Mouse (Mus musculus): Measurements from ENCODE around the gene Igsf8. TPM values are rescaled to one million over a fixed set of nuclear protein-coding genes. Genes with fewer than 3 reads are reported as not detected.

The Igsf8 gene
- polyA plus RNA-seq, 1 experiment from 2014 or later: 112 TPM

- WGBS: 57% methylated on average over 10 of the region's 10 CpGs
- Histone ChIP-seq H3K9ac (replicated peaks) (no peak overlapping the region), H3K4me2 (replicated peaks) (no peak overlapping the region), H3K36me3 (no peaks in the 10 kb centered on the region), H3K27me3 (no peaks in the 10 kb centered on the region), H3K4me3 (replicated peaks) (no peak overlapping the region), H3K9me3 (no peaks in the 10 kb centered on the region), H3K27ac (no peak overlapping the region), H3K4me1 (replicated peaks) (peaks cover 39% of the 10 kb centered on the region)
- no peak for ATAC-seq
Measured at GRCm38 (mm10) chr1:172307936-172308335, 46.5 kb downstream of the Igsf8 start.

GRCm38 (mm10) chr1:172308409-172308808, 47.0 kb downstream of the Igsf8 start:
- no peak for ATAC-seq
- no peak overlapping the region for H3K9ac ChIP-seq (replicated peaks)

DNA sequence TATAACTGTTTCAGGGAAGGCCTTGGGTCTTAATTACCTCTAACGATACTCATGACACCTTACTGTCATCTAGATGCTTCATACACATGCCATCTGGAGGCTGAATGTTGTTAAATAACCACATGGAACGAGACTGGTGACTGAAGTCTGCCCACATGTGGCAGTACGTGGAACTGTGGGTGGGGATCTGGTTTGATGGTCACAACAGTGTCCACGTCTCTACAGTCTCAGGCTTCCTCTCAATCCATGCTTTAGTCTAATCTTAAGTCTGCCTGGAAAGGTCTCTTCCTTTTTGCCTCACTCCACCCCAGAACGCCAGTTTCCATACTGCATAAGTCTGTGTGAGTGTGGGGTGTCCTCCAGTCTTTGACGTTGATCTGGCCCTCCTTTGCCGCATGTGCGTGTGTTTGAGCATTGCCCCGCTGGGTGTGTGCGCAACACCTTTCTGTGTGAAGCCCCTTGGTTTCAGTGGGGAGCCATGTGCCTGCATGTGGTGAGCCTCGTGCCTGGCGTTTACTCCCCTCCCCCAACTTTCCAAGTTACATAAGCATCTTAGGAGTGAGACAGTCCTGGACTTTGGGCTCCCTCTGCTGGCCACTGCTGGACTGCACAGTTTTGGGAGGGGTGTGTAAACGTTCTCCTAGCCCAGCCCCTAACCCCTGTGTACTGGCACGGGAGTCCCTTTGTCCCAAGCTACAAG, 48.4 kb downstream of the Igsf8 start:
- H3K4me2 ChIP-seq (replicated peaks): peak overlapping the region; percentile 63
- peak overlapping the region; percentile 33 for H3K4me3 ChIP-seq (replicated peaks)
- H3K27me3 ChIP-seq: no peaks in the 10 kb centered on the region
- no peaks in the 10 kb centered on the region for H3K9me3 ChIP-seq
- WGBS: 3% methylated on average over 14 of the region's 14 CpGs
- H3K9ac ChIP-seq (replicated peaks): peak overlapping the region; percentile 44; the same call in 1 of the 2 replicates
- H3K27ac ChIP-seq: peak overlapping the region; percentile 74
- peaks cover 53% of the 10 kb centered on the region for H3K4me1 ChIP-seq (replicated peaks)
- ATAC-seq: peak; percentile 62
- no peaks in the 10 kb centered on the region for H3K36me3 ChIP-seq

More at GRCm38 (mm10) chr1:172308409-172308808, 47.0 kb downstream of the Igsf8 start:
- Histone ChIP-seq H3K9me3 (no peaks in the 10 kb centered on the region), H3K4me3 (replicated peaks) (no peak overlapping the region), H3K27ac (no peak overlapping the region), H3K4me1 (replicated peaks) (peaks cover 39% of the 10 kb centered on the region), H3K27me3 (no peaks in the 10 kb centered on the region), H3K36me3 (no peaks in the 10 kb centered on the region), H3K4me2 (replicated peaks) (no peak overlapping the region)
- WGBS: 100% methylated on average over 1 of the region's 1 CpGs

DNA sequence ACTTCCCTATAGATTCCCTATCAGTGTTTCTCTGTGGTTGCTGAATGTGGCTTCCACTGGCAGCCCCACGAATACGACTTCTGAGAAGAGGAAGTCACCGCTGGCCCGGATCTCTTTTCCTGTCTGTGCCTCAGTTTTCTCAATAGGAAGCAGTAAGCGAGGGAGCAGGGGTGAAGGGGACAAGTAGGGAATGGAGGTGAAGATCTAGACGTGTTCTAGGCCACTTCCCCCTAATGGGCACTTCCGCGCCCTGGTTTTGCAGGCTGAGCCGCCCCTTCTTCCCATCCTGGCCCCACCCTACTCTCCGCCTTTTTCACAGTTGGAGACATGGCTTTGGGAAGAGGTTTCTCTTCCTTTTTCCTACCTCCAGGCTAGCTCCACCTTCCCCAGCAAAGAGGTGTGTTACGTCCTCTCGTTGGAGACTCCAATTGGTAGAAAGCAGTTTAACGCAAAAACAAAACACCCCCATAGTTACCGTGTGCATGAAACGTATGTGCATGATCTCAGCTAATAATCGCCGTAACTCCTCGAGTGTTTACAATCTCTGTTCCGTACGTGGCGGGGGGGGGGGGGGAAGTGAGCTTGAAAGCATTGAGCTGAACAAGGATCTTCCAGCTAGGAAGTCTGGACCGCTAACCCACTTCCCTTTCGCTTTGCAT, 49.9 kb downstream of the Igsf8 start:
- H3K27ac ChIP-seq: peak overlapping the region; percentile 78
- ATAC-seq: no peak
- H3K9ac ChIP-seq (replicated peaks): peak overlapping the region; percentile 80
- peak overlapping the region; percentile 66 for H3K4me2 ChIP-seq (replicated peaks)
- no peaks in the 10 kb centered on the region for H3K9me3 ChIP-seq
- no peaks in the 10 kb centered on the region for H3K27me3 ChIP-seq
- H3K4me1 ChIP-seq (replicated peaks): peaks cover 66% of the 10 kb centered on the region
- no peaks in the 10 kb centered on the region for H3K36me3 ChIP-seq
- 10% methylated on average over 23 of the region's 23 CpGs for WGBS
- peak overlapping the region; percentile 69 for H3K4me3 ChIP-seq (replicated peaks)

- H3K36me3 ChIP-seq: 0 out of 2 replicates have a peak, but pooled peaks cover under 1% of the 10 kb centered on the region
- peak; percentile 66 for ATAC-seq
- H3K27ac ChIP-seq: peak overlapping the region; percentile 78
- H3K4me1 ChIP-seq (replicated peaks): peaks cover 69% of the 10 kb centered on the region
- under 1% methylated on average over 43 of the region's 55 CpGs for WGBS
- H3K27me3 ChIP-seq: no peaks in the 10 kb centered on the region
- H3K4me3 ChIP-seq (replicated peaks): peak overlapping the region; percentile 69
- H3K9ac ChIP-seq (replicated peaks): peak overlapping the region; percentile 80
- peak overlapping the region; percentile 66 for H3K4me2 ChIP-seq (replicated peaks)
- H3K9me3 ChIP-seq: no peaks in the 10 kb centered on the region
Measured at GRCm38 (mm10) chr1:172311921-172312767, 50.7 kb downstream of the Igsf8 start.

GRCm38 (mm10) chr1:172312768-172313561, 51.5 kb downstream of the Igsf8 start:
- Histone ChIP-seq H3K27ac (peak overlapping the region; percentile 78), H3K9ac (replicated peaks) (peak overlapping the region; percentile 80), H3K4me2 (replicated peaks) (peak overlapping the region; percentile 66), H3K4me3 (replicated peaks) (peak overlapping the region; percentile 69), H3K36me3 (peaks cover 7% of the 10 kb centered on the region; the same call in 1 of the 2 replicates), H3K4me1 (replicated peaks) (peaks cover 77% of the 10 kb centered on the region), H3K9me3 (no peaks in the 10 kb centered on the region), H3K27me3 (no peaks in the 10 kb centered on the region)
- 11% methylated on average over 16 of the region's 16 CpGs for WGBS
- no peak; the same call in 1 of the 2 replicates for ATAC-seq

DNA sequence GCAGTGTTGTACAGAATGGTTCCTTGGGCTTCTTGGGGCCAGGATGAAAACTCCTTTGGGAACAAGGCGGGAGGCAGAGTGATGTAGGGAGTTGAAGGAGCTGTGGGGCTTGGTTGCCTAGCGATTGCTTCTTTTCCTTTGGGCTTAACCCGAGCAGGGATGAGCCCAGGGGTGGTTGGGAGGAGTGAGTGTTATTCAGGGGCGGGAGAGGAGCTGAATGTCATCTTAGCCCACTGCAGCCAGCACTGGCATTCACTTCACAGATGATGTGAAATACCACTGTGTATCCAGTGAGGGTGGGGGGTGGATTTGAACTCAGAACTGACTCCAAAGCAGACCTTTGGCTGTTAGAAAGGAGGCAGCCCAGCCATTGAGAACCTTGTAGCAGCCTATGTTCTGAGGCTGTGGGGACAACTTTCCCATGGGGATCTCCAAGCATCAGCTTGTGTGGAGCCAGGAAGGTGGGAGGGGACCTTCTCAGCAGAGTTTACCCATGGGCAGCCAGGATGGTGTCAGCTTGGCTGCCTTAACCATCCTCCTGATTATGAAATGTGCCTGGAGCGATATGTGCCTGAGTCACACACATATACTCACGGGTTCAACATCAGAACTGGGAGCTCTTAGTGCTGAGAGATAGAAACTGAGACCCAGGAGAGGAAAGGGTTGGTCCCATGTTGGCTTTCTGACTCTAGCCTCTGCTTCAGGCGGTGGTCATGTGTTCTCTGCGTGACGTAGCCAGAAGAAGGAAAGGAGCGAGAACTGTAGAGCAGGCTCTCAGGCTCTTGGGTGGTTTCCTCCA, 52.4 kb downstream of the Igsf8 start:
- no peak for ATAC-seq
- Histone ChIP-seq H3K27ac (peak overlapping the region; percentile 87), H3K4me2 (replicated peaks) (peak overlapping the region; percentile 66), H3K36me3 (peaks cover 13% of the 10 kb centered on the region; the same call in 1 of the 2 replicates), H3K27me3 (no peaks in the 10 kb centered on the region), H3K9me3 (no peaks in the 10 kb centered on the region), H3K4me1 (replicated peaks) (peaks cover 82% of the 10 kb centered on the region), H3K4me3 (replicated peaks) (peak overlapping the region; percentile 69), H3K9ac (replicated peaks) (no peak overlapping the region; the same call in 1 of the 2 replicates)
- 63% methylated on average over 10 of the region's 10 CpGs for WGBS

GRCm38 (mm10) chr1:172314911-172315310, 53.5 kb downstream of the Igsf8 start:
- Histone ChIP-seq H3K4me2 (replicated peaks) (peak overlapping the region; percentile 66), H3K27me3 (no peaks in the 10 kb centered on the region), H3K27ac (peak overlapping the region; percentile 87), H3K36me3 (peaks cover 19% of the 10 kb centered on the region; the same call in 1 of the 2 replicates), H3K4me3 (replicated peaks) (peak overlapping the region; percentile 5; the same call in 1 of the 2 replicates), H3K4me1 (replicated peaks) (peaks cover 83% of the 10 kb centered on the region), H3K9ac (replicated peaks) (no peak overlapping the region; the same call in 1 of the 2 replicates), H3K9me3 (no peaks in the 10 kb centered on the region)
- 26% methylated on average over 3 of the region's 3 CpGs for WGBS
- ATAC-seq: peak; percentile 46

GRCm38 (mm10) chr1:172317431-172317830, 56.0 kb downstream of the Igsf8 start:
- Histone ChIP-seq H3K4me2 (replicated peaks) (no peak overlapping the region; the same call in 1 of the 2 replicates), H3K9ac (replicated peaks) (no peak overlapping the region; the same call in 1 of the 2 replicates), H3K36me3 (peaks cover 19% of the 10 kb centered on the region; the same call in 1 of the 2 replicates), H3K27me3 (peaks cover 3% of the 10 kb centered on the region; the same call in 1 of the 2 replicates), H3K4me1 (replicated peaks) (peaks cover 78% of the 10 kb centered on the region), H3K27ac (0 out of 2 replicates have a peak overlapping the region, but pooled peaks have one; percentile 35), H3K9me3 (no peaks in the 10 kb centered on the region), H3K4me3 (replicated peaks) (no peak overlapping the region)
- no peak for ATAC-seq
- WGBS: 57% methylated on average over 18 of the region's 18 CpGs

- peak overlapping the region; percentile 4 for H3K27ac ChIP-seq
- no peak overlapping the region for H3K4me3 ChIP-seq (replicated peaks)
- peaks cover 79% of the 10 kb centered on the region for H3K4me1 ChIP-seq (replicated peaks)
- no peak overlapping the region for H3K4me2 ChIP-seq (replicated peaks)
- H3K9ac ChIP-seq (replicated peaks): 0 out of 2 replicates have a peak overlapping the region, but pooled peaks have one; percentile 28
- H3K27me3 ChIP-seq: peaks cover 3% of the 10 kb centered on the region; the same call in 1 of the 2 replicates
- peaks cover 19% of the 10 kb centered on the region; the same call in 1 of the 2 replicates for H3K36me3 ChIP-seq
- H3K9me3 ChIP-seq: no peaks in the 10 kb centered on the region
- 54% methylated on average over 15 of the region's 15 CpGs for WGBS
- no peak for ATAC-seq
Measured at GRCm38 (mm10) chr1:172317946-172318345, 56.5 kb downstream of the Igsf8 start.
